Mouse (Mus musculus) layer of hippocampus, adult 18-20 months (tissue): Measurements from ENCODE around the gene Dbp. TPM values are rescaled to one million over a fixed set of nuclear protein-coding genes. Genes with fewer than 3 reads are reported as not detected.

Experiments used
- total RNA-seq, 2 experiments: library from RNA; stranded (reverse); gene quantifications; 2 replicates each; pipeline ENCODE4 v1.2.3; 2021

Dbp gene
- total RNA-seq, 2 experiments from 2014 or later, result 47.6 to 50.2 TPM

Other genes with a start within 250 kb of the Dbp start
- 100 to 1,000 TPM; 230 to 234 TPM for gene Ftl1, start 245.2 kb upstream of the Dbp start, total RNA-seq
- 10 to 100 TPM; 68.5 to 68.9 TPM for gene Bax, start 238.2 kb upstream of the Dbp start, total RNA-seq
- gene Tulp2, start 223.2 kb upstream of the Dbp start, total RNA-seq, result under 1 TPM in 1 of 2 experiments, not detected in 1; 0.20 TPM
- gene Gm45808, start 218.3 kb upstream of the Dbp start, total RNA-seq, result 1 to 10 TPM in 1 of 2 experiments, under 1 TPM in 1; 0.91 to 1.2 TPM
- 1 to 10 TPM; 5.3 to 5.7 TPM for gene Dhdh, start 216.3 kb upstream of the Dbp start, total RNA-seq
- 100 to 1,000 TPM; 109 to 110 TPM for gene Nucb1, start 194.7 kb upstream of the Dbp start, total RNA-seq
- gene Ppp1r15a, start 178.8 kb upstream of the Dbp start, total RNA-seq, result 10 to 100 TPM; 22.1 to 23.3 TPM
- gene Plekha4, start 178.8 kb upstream of the Dbp start, total RNA-seq, result under 1 TPM; 0.64 to 0.71 TPM
- not detected for gene Hsd17b14, start 150.2 kb upstream of the Dbp start, total RNA-seq
- gene Bcat2, start 134.9 kb upstream of the Dbp start, total RNA-seq, result 10 to 100 TPM; 23.3 to 26.0 TPM
- not detected for gene Fgf21, start 89.6 kb upstream of the Dbp start, total RNA-seq
- gene Fut1, start 87.8 kb upstream of the Dbp start, total RNA-seq, result under 1 TPM in 1 of 2 experiments, not detected in 1; 0.18 TPM
- gene Izumo1, start 83.3 kb upstream of the Dbp start, total RNA-seq, result not detected
- 1 to 10 TPM; 6.0 to 6.3 TPM for gene Rasip1, start 77.6 kb upstream of the Dbp start, total RNA-seq
- gene Mamstr, start 65.1 kb upstream of the Dbp start, total RNA-seq, result 1 to 10 TPM; 1.1 to 2.3 TPM
- gene Fut2, start 38.7 kb upstream of the Dbp start, total RNA-seq, result under 1 TPM in 1 of 2 experiments, not detected in 1; 0.12 TPM
- gene Ntn5, start 21.1 kb upstream of the Dbp start, total RNA-seq, result 10 to 100 TPM in 1 of 2 experiments, 1 to 10 TPM in 1; 6.8 to 13.4 TPM
- gene Sec1, start 10.7 kb upstream of the Dbp start, total RNA-seq, result 1 to 10 TPM; 2.5 to 3.5 TPM
- gene Car11, start 5.2 kb upstream of the Dbp start, total RNA-seq, result 100 to 1,000 TPM; 182 TPM
- 100 to 1,000 TPM; 359 to 364 TPM for gene Rpl18, start 10.4 kb downstream of the Dbp start, total RNA-seq
- gene Sphk2, start 12.9 kb downstream of the Dbp start, total RNA-seq, result 10 to 100 TPM; 35.8 to 37.2 TPM
- gene Fam83e, start 16.1 kb downstream of the Dbp start, total RNA-seq, result under 1 TPM; 0.25 to 0.27 TPM
- gene Spaca4, start 20.7 kb downstream of the Dbp start, total RNA-seq, result not detected
- 100 to 1,000 TPM; 274 to 289 TPM for gene Lmtk3, start 78.7 kb downstream of the Dbp start, total RNA-seq
- 1 to 10 TPM; 8.1 to 8.9 TPM for gene Sult2b1, start 79.6 kb downstream of the Dbp start, total RNA-seq
- gene Cyth2, start 109.5 kb downstream of the Dbp start, total RNA-seq, result 100 to 1,000 TPM; 135 to 155 TPM
- gene Kcnj14, start 119.7 kb downstream of the Dbp start, total RNA-seq, result 1 to 10 TPM; 1.4 to 2.4 TPM
- 10 to 100 TPM; 20.6 to 22.5 TPM for gene Grwd1, start 125.9 kb downstream of the Dbp start, total RNA-seq
- gene Kdelr1, start 167.7 kb downstream of the Dbp start, total RNA-seq, result 10 to 100 TPM; 71.5 to 73.9 TPM
- gene Grin2d, start 173.3 kb downstream of the Dbp start, total RNA-seq, result 10 to 100 TPM; 10.6 to 10.7 TPM
- not detected for gene Syngr4, start 191.6 kb downstream of the Dbp start, total RNA-seq
- 10 to 100 TPM; 21.8 to 22.4 TPM for gene Tmem143, start 191.9 kb downstream of the Dbp start, total RNA-seq
- gene Emp3, start 216.3 kb downstream of the Dbp start, total RNA-seq, result 1 to 10 TPM; 2.1 to 2.3 TPM
- 1 to 10 TPM; 4.1 to 4.2 TPM for gene Ccdc114, start 219.0 kb downstream of the Dbp start, total RNA-seq